ENCODE assay signal across 8 mouse cellular contexts in the genomic region with DNA sequence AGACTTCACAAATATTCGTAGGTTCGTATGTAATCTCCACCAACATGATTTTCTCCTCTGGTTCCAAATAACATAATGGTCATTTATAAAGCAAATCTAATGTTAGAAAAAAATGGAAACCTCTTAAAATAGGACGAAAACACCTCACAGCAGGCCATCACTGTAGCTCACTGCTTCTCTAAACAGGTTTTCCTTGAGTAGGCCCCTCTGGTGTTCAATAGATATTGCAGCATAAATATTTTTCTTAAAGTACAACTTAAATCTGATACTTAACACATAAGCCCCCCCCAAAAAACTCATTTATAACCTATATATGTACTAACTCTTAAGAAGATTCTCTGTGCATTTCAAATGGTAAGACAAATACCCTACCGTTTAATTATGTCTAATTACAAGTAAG. TPM values are rescaled to one million over a fixed set of nuclear protein-coding genes. Genes with fewer than 3 reads are reported as not detected.
DNase-seq lines count a peak whose midpoint lies in the region; ATAC-seq and TF ChIP-seq lines count a peak whose summit lies in the region.

No protein-coding gene starts in this region.

- H3K9me3 ChIP-seq in kidney, embryonic 15.5 days (replicated peaks), result no peaks in the 10 kb centered on the region
- H3K9me3 ChIP-seq in hindbrain, embryonic 13.5 days, result no peaks in the 10 kb centered on the region
- H3K9me3 ChIP-seq in midbrain, embryonic 14.5 days (ENCODE audit: control insufficient read depth, low read length), result no peaks in the 10 kb centered on the region

- no peaks in the 10 kb centered on the region for H3K27me3 ChIP-seq in kidney, embryonic 15.5 days
- no peaks in the 10 kb centered on the region for H3K27me3 ChIP-seq in hindbrain, embryonic 13.5 days
- H3K27me3 ChIP-seq in midbrain, embryonic 14.5 days (ENCODE audit: control insufficient read depth, insufficient read depth, low read length), result no peaks in the 10 kb centered on the region

- H3K27ac ChIP-seq in kidney, embryonic 15.5 days, result peak overlapping the region; percentile 99; the same call in 1 of the 2 replicates
- no peak overlapping the region for H3K27ac ChIP-seq in bone marrow macrophage, adult 2 months (ENCODE audit: insufficient read depth, low read depth, low read length)
- no peak overlapping the region for H3K27ac ChIP-seq in hindbrain, embryonic 13.5 days
- no peak overlapping the region for H3K27ac ChIP-seq in midbrain, embryonic 14.5 days (replicated peaks; ENCODE audit: low read depth, low read length)

- peak overlapping the region; percentile 62 for H3K4me2 ChIP-seq in kidney, embryonic 15.5 days
- H3K4me2 ChIP-seq in hindbrain, embryonic 13.5 days, result peak overlapping the region; percentile 72
- peak overlapping the region; percentile 79 for H3K4me2 ChIP-seq in midbrain, embryonic 14.5 days (ENCODE audit: low read length)

- no peak for ATAC-seq in kidney, embryonic 15.5 days (replicated peaks; ENCODE audit: low FRiP score)
- no peak for ATAC-seq in hindbrain, embryonic 13.5 days (ENCODE audit: low FRiP score)
- ATAC-seq in midbrain, embryonic 14.5 days (ENCODE audit: low FRiP score, low TSS enrichment), result no peak
- ATAC-seq in activated CD4-positive, CD25-positive, alpha-beta regulatory T cell, adult 4 months, result no peak

- TF ChIP-seq POLR2A in bone marrow macrophage, adult 2 months (IDR thresholded peaks at IDR 0.05; ENCODE audit: borderline replicate concordance, low read depth, low read length), result no peak

- 15% methylated on average over 4 of the region's 4 CpGs for WGBS in kidney, embryonic 15.5 days
- 22% methylated on average over 4 of the region's 4 CpGs for WGBS in hindbrain, embryonic 13.5 days
- WGBS in midbrain, embryonic 14.5 days, result 8% methylated on average over 4 of the region's 4 CpGs

- no peak for DNase-seq in kidney, adult 11 months
- peak; percentile 42 for DNase-seq in midbrain, embryonic 14.5 days
- no peak for DNase-seq in layer of hippocampus, postnatal 14 days (ENCODE audit: low spot score in 2 of 2)
- no peak for DNase-seq in right cerebral cortex, postnatal 4 days

- peak overlapping the region; percentile 99 for H3K4me3 ChIP-seq in kidney, embryonic 15.5 days (replicated peaks)
- H3K4me3 ChIP-seq in bone marrow macrophage, adult 2 months (ENCODE audit: insufficient read depth, low read length), result peak overlapping the region; percentile 91
- peak overlapping the region; percentile 99 for H3K4me3 ChIP-seq in hindbrain, embryonic 13.5 days
- H3K4me3 ChIP-seq in midbrain, embryonic 14.5 days (replicated peaks; ENCODE audit: low read depth, low read length), result peak overlapping the region; percentile 93

- H3K9ac ChIP-seq in kidney, embryonic 15.5 days, result peak overlapping the region; percentile 99
- peak overlapping the region; percentile 98 for H3K9ac ChIP-seq in hindbrain, embryonic 13.5 days
- H3K9ac ChIP-seq in midbrain, embryonic 14.5 days (replicated peaks; ENCODE audit: low read length), result peak overlapping the region; percentile 98

- no peaks in the 10 kb centered on the region for H3K36me3 ChIP-seq in kidney, embryonic 15.5 days
- H3K36me3 ChIP-seq in hindbrain, embryonic 13.5 days, result no peaks in the 10 kb centered on the region
- H3K36me3 ChIP-seq in midbrain, embryonic 14.5 days (ENCODE audit: control insufficient read depth, insufficient read depth, low read length), result no peaks in the 10 kb centered on the region

- H3K4me1 ChIP-seq in kidney, embryonic 15.5 days, result peaks cover 33% of the 10 kb centered on the region
- H3K4me1 ChIP-seq in bone marrow macrophage, adult 2 months (ENCODE audit: control insufficient read depth, insufficient read depth, low read length), result peaks cover 19% of the 10 kb centered on the region
- peaks cover 39% of the 10 kb centered on the region for H3K4me1 ChIP-seq in hindbrain, embryonic 13.5 days (replicated peaks)
- H3K4me1 ChIP-seq in midbrain, embryonic 14.5 days (ENCODE audit: control insufficient read depth, insufficient read depth, low read length), result peaks cover 30% of the 10 kb centered on the region

- TF ChIP-seq CTCF in bone marrow macrophage, adult 2 months (IDR thresholded peaks at IDR 0.05; ENCODE audit: low read depth, low read length), result no peak

RNA-seq across cellular contexts. Expression of a gene that starts 1.8 kb away (rescaled TPM):
- 101 and 102 TPM in 2 replicates for polyA plus RNA-seq in kidney, embryonic 15.5 days (2015; fragmentation: Nextera tagmentation; extraction: Ambion mirVana)
- 51.1 and 56.8 TPM in 2 replicates for polyA plus RNA-seq in bone marrow macrophage, adult 2 months (2012; ENCODE audit: insufficient read depth, insufficient read length, missing spikeins)
- 81.7 and 88.4 TPM in 2 replicates for polyA plus RNA-seq in hindbrain, embryonic 13.5 days (2015; fragmentation: Nextera tagmentation; extraction: Ambion mirVana)
- polyA plus RNA-seq in midbrain, embryonic 14.5 days (2014; fragmentation: Nextera tagmentation; extraction: Ambion mirVana), result 66.4 and 101 TPM in 2 replicates
- 10 to 100 TPM; 84.1 to 84.4 TPM for total RNA-seq in layer of hippocampus, postnatal 14 days (2021)
- polyA plus RNA-seq in activated CD4-positive, CD25-positive, alpha-beta regulatory T cell, adult 4 months (2017; shearing (Covaris generic)), result 10 to 100 TPM; 19.5 to 28.9 TPM
